Mouse (Mus musculus) MEL (cell line): Measurements from ENCODE around the gene Sema5a. TPM values are rescaled to one million over a fixed set of nuclear protein-coding genes. Genes with fewer than 3 reads are reported as not detected.

Source experiments
- DNase-seq: peaks from one replicate; pipeline ENCODE4 v3.0.0; 2011; ENCODE audit warnings: low read depth, low spot score
- H3K27ac ChIP-seq: 2 replicates; pipeline ENCODE4 v1.5.1; 2012; ENCODE audit warnings: low read depth, mild to moderate bottlenecking, control low read depth, low read length, moderate library complexity; ENCODE audit not compliant: control insufficient read depth
- H3K27me3 ChIP-seq, 2 experiments: fragments of 150-350 bp in 1 of 2; sonication (generic) in 1 of 2; 2 replicates each; pipeline ENCODE4 v1.6.1; 2012; ENCODE audit warnings: low read length in 2 of 2, mild to moderate bottlenecking in 2 of 2, improper control_type of control experiment in 1 of 2, moderate library complexity in 1 of 2; ENCODE audit not compliant: insufficient read depth in 2 of 2, control insufficient read depth in 1 of 2
- H3K36me3 ChIP-seq, 2 experiments: 2 replicates each; pipeline ENCODE4 v1.6.1; 2012 to 2014; ENCODE audit warnings: low read length in 2 of 2, improper control_type of control experiment in 1 of 2, inconsistent platforms in 1 of 2, mild to moderate bottlenecking in 1 of 2; ENCODE audit not compliant: insufficient read depth in 2 of 2, control insufficient read depth in 1 of 2
- H3K4me1 ChIP-seq, 2 experiments: fragments of 150-350 bp in 1 of 2; sonication (generic) in 1 of 2; 2 replicates each; pipeline ENCODE4 v1.6.1; 2012; ENCODE audit warnings: low read length in 2 of 2, improper control_type of control experiment in 1 of 2, mild to moderate bottlenecking in 1 of 2; ENCODE audit not compliant: insufficient read depth in 2 of 2, control insufficient read depth in 1 of 2
- H3K4me3 ChIP-seq, 2 experiments: fragments of 150-350 bp in 1 of 2; sonication (generic) in 1 of 2; 2 replicates each; pipeline ENCODE4 v1.5.1; 2012; ENCODE audit warnings: low read depth in 2 of 2, low read length in 2 of 2, mild to moderate bottlenecking in 2 of 2, moderate library complexity in 2 of 2, control low read depth in 1 of 2, improper control_type of control experiment in 1 of 2; ENCODE audit not compliant: control insufficient read depth in 1 of 2, insufficient read depth in 1 of 2
- H3K79me2 ChIP-seq: 2 replicates; pipeline ENCODE4 v1.6.1; 2012; ENCODE audit warnings: mild to moderate bottlenecking, low read length, moderate library complexity; ENCODE audit not compliant: control insufficient read depth, poor library complexity, insufficient read depth
- H3K9ac ChIP-seq: 2 replicates; pipeline ENCODE4 v1.6.1; 2012; ENCODE audit warnings: low read depth, mild to moderate bottlenecking, control low read depth, low read length, moderate library complexity; ENCODE audit not compliant: control insufficient read depth, poor library complexity, severe bottlenecking
- H3K9me3 ChIP-seq: fragments of 150-350 bp; sonication (generic); replicated peaks from 2 replicates; pipeline ENCODE4 v1.6.1; 2012; ENCODE audit warnings: mild to moderate bottlenecking, low read length, improper control_type of control experiment, moderate library complexity; ENCODE audit not compliant: insufficient read depth
- CHD1 ChIP-seq: IDR thresholded peaks from 2 replicates; pipeline ENCODE4 v1.6.1; 2012; ENCODE audit warnings: low read depth, mild to moderate bottlenecking, inconsistent platforms, low read length, improper control_type of control experiment
- CHD2 ChIP-seq: IDR thresholded peaks from 2 replicates; pipeline ENCODE4 v1.6.1; 2011; ENCODE audit warnings: low read length, improper control_type of control experiment
- CTCF ChIP-seq, 3 experiments: IDR thresholded peaks in 2 of 3; conservative IDR thresholded peaks in 1 of 3; 2 replicates each; pipeline ENCODE4 v1.5.1; 2011 to 2012; ENCODE audit warnings: low read length in 3 of 3, low read depth in 2 of 3, mild to moderate bottlenecking in 2 of 3, improper control_type of control experiment in 1 of 3, inconsistent platforms in 1 of 3, mixed read lengths in 1 of 3, moderate library complexity in 1 of 3; ENCODE audit not compliant: control insufficient read depth in 1 of 3, insufficient read depth in 1 of 3, poor library complexity in 1 of 3, severe bottlenecking in 1 of 3
- ETS1 ChIP-seq: IDR thresholded peaks from 2 replicates; pipeline ENCODE4 v1.6.1; 2012; ENCODE audit warnings: low read depth, mild to moderate bottlenecking, inconsistent platforms, low read length, improper control_type of control experiment, moderate library complexity
- GATA1 ChIP-seq: IDR thresholded peaks from 2 replicates; pipeline ENCODE4 v1.6.1; 2011; ENCODE audit warnings: low read depth, low read length, improper control_type of control experiment
- HCFC1 ChIP-seq: IDR thresholded peaks from 2 replicates; pipeline ENCODE4 v1.6.1; 2012; ENCODE audit warnings: low read depth, mild to moderate bottlenecking, inconsistent platforms, low read length, improper control_type of control experiment, moderate library complexity
- JUND ChIP-seq: IDR thresholded peaks from 2 replicates; pipeline ENCODE4 v1.6.1; 2011; ENCODE audit warnings: low read depth, mild to moderate bottlenecking, improper control_type of control experiment, low read length
- KAT2A ChIP-seq: conservative IDR thresholded peaks from 2 replicates; pipeline ENCODE4 v1.6.1; 2012; ENCODE audit warnings: low read depth, low read length, improper control_type of control experiment, inconsistent platforms
- MAX ChIP-seq: IDR thresholded peaks from 2 replicates; pipeline ENCODE4 v1.6.1; 2011; ENCODE audit warnings: low read length, improper control_type of control experiment
- MAZ ChIP-seq: IDR thresholded peaks from 2 replicates; pipeline ENCODE4 v1.6.1; 2012; ENCODE audit warnings: low read depth, mild to moderate bottlenecking, inconsistent platforms, low read length, improper control_type of control experiment
- MEF2A ChIP-seq: IDR thresholded peaks from 2 replicates; pipeline ENCODE4 v1.6.1; 2014; ENCODE audit warnings: low read depth, mild to moderate bottlenecking, inconsistent platforms, low read length, improper control_type of control experiment; ENCODE audit not compliant: poor library complexity, insufficient replicate concordance, severe bottlenecking; ENCODE audit errors: extremely low read depth
- MYC ChIP-seq: IDR thresholded peaks from 2 replicates; pipeline ENCODE4 v1.6.1; 2011; ENCODE audit warnings: low read depth, mild to moderate bottlenecking, low read length, improper control_type of control experiment, moderate library complexity
- NELFE ChIP-seq: IDR thresholded peaks from 2 replicates; pipeline ENCODE4 v1.6.1; 2011; ENCODE audit warnings: low read depth, low read length, improper control_type of control experiment
- NRF1 ChIP-seq: IDR thresholded peaks from 2 replicates; pipeline ENCODE4 v1.6.1; 2014; ENCODE audit warnings: low read depth, mild to moderate bottlenecking, inconsistent platforms, low read length, improper control_type of control experiment, moderate library complexity; ENCODE audit not compliant: poor library complexity, insufficient read depth, severe bottlenecking
- POLR2A ChIP-seq, 2 experiments: IDR thresholded peaks; 2 replicates each; pipeline ENCODE4 v1.6.1; 2011 to 2012; ENCODE audit warnings: low read length in 2 of 2, mild to moderate bottlenecking in 2 of 2, control low read depth in 1 of 2, improper control_type of control experiment in 1 of 2, low read depth in 1 of 2, moderate library complexity in 1 of 2; ENCODE audit not compliant: control insufficient read depth in 1 of 2, insufficient read depth in 1 of 2, poor library complexity in 1 of 2
- POLR2AphosphoS2 ChIP-seq: IDR thresholded peaks from 2 replicates; pipeline ENCODE4 v1.6.1; 2011; ENCODE audit warnings: low read length, improper control_type of control experiment
- RAD21 ChIP-seq: IDR thresholded peaks from 2 replicates; pipeline ENCODE4 v1.6.1; 2011; ENCODE audit warnings: mild to moderate bottlenecking, low read depth, low read length, improper control_type of control experiment
- RCOR1 ChIP-seq: IDR thresholded peaks from 2 replicates; pipeline ENCODE4 v1.6.1; 2012; ENCODE audit warnings: low read depth, mild to moderate bottlenecking, inconsistent platforms, low read length, improper control_type of control experiment
- SMC3 ChIP-seq: IDR thresholded peaks from 2 replicates; pipeline ENCODE4 v1.6.1; 2011; ENCODE audit warnings: low read depth, low read length, improper control_type of control experiment
- TAL1 ChIP-seq: IDR thresholded peaks from 2 replicates; pipeline ENCODE4 v1.6.1; 2012; ENCODE audit warnings: mild to moderate bottlenecking, inconsistent platforms, low read length, moderate library complexity, mixed read lengths
- TBP ChIP-seq: IDR thresholded peaks from 2 replicates; pipeline ENCODE4 v1.8.0; 2011; ENCODE audit warnings: low read depth, low read length, improper control_type of control experiment
- TCF12 ChIP-seq: IDR thresholded peaks from 2 replicates; pipeline ENCODE4 v1.6.1; 2014; ENCODE audit warnings: low read depth, mild to moderate bottlenecking, inconsistent platforms, low read length, improper control_type of control experiment, moderate library complexity
- ZC3H11A ChIP-seq: IDR thresholded peaks from 2 replicates; pipeline ENCODE4 v1.6.1; 2012; ENCODE audit warnings: low read depth, mild to moderate bottlenecking, inconsistent platforms, low read length, improper control_type of control experiment
- ZKSCAN1 ChIP-seq: IDR thresholded peaks from 2 replicates; pipeline ENCODE4 v1.6.1; 2012; ENCODE audit warnings: low read depth, mild to moderate bottlenecking, inconsistent platforms, low read length, improper control_type of control experiment, moderate library complexity
- polyA plus RNA-seq, 2 experiments: library from polyadenylated mRNA; stranded (reverse) in 1 of 2; unstranded in 1 of 2; fragments of >175 nt in 1 of 2; fragments of >200 nt in 1 of 2; gene quantifications; 2 replicates each; pipeline versions ENCODE4 v1.2.1 to v1.2.4; 2012; ENCODE audit warnings: low replicate concordance in 2 of 2, low read depth in 1 of 2; ENCODE audit not compliant: insufficient read length in 2 of 2, insufficient read depth in 1 of 2, missing spikeins in 1 of 2
- total RNA-seq: library from RNA; depleted of rRNA; stranded (reverse); fragments of 300-350 nt; gene quantifications from 2 replicates; pipeline ENCODE4 v1.2.3, GENCODE M21; 2012

The Sema5a gene
- total and polyA plus RNA-seq, 3 experiments: not detected

DNA sequence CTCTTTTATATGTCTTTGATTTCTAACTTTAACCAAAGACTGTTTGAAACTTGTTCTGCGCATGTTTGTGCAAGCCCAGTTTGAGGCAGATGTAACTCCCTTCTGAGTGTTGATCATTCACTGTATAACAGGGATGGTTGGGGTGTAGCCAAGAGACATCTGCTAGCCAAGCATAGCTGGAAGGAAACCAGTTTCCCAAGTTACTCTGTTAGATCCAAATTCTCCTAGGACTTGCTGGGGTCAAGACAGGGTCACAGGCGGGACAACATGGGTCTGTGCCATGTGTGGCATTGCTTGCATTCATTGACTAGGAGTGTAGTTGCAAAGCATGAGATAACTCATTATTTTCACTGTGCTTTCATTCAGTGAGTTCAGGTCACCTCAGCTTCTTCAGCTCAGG is 366.2 kb downstream of the Sema5a start:
- Histone ChIP-seq H3K4me3 (no peak overlapping the region), H3K27me3 (no peaks in the 10 kb centered on the region), H3K36me3 (no peaks in the 10 kb centered on the region), H3K4me1 (no peaks in the 10 kb centered on the region), H3K27ac (no peak overlapping the region), H3K9me3 (no peaks in the 10 kb centered on the region), H3K79me2 (no peaks in the 10 kb centered on the region), H3K9ac (no peak overlapping the region)
- no peak for DNase-seq
- TF ChIP-seq ETS1 (no peak), ZC3H11A (no peak), MAX (no peak), KAT2A (no peak), NELFE (no peak), HCFC1 (no peak), CHD1 (no peak), MEF2A (no peak)

DNA sequence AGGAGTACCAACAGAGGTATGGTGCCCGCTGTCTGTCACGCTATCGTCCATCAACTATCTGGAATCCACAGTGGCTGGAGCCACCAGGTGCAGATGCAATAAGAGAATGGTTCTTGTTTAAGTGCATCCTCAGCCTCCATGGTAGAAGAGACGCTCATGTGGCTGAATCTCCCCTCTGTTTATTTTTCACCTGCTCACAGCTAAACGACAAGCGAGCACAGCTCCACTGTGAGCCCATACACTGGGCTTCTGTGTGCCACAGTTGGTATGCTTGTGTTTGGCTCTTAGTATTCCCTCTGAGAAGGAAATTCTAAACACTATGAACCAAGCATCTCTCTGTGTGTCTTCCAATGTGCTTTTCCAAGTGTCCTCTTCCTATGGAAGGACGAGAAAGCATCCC is 366.6 kb downstream of the Sema5a start:
- no peaks in the 10 kb centered on the region for H3K27me3 ChIP-seq
- DNase-seq: no peak
- no peaks in the 10 kb centered on the region for H3K79me2 ChIP-seq
- no peak overlapping the region for H3K9ac ChIP-seq
- H3K9me3 ChIP-seq: no peaks in the 10 kb centered on the region
- no peak overlapping the region for H3K4me3 ChIP-seq
- no peak overlapping the region for H3K27ac ChIP-seq
- TF ChIP-seq JUND (no peak), RCOR1 (no peak), TCF12 (no peak), ZKSCAN1 (no peak), CHD2 (no peak), MYC (no peak), NRF1 (no peak), TAL1 (no peak), GATA1 (no peak), RAD21 (no peak), POLR2A (IDR thresholded peaks at IDR 0.05; ENCODE audit: control insufficient read depth in 1 of 2, insufficient read depth in 1 of 2, low read depth in 1 of 2, low read length in 2 of 2, poor library complexity in 1 of 2) (no peak), MAZ (no peak), CTCF (IDR thresholded peaks at IDR 0.05 in 2 of 3, conservative IDR thresholded peaks at IDR 0.05 in 1 of 3; ENCODE audit: control insufficient read depth in 1 of 3, insufficient read depth in 1 of 3, low read depth in 2 of 3, low read length in 3 of 3, poor library complexity in 1 of 3, severe bottlenecking in 1 of 3) (no peak), NELFE (no peak), TBP (no peak), POLR2AphosphoS2 (no peak), SMC3 (no peak)
- H3K36me3 ChIP-seq: no peaks in the 10 kb centered on the region
- no peaks in the 10 kb centered on the region for H3K4me1 ChIP-seq
